Mouse (Mus musculus) liver, adult 2 months (tissue): ENCODE measurements at regions not wholly inside any gene's neighbourhood (a gene's known extent, or its start where the extent isn't known, plus 50 kb on each side); places are given as distances from the start of the nearest gene placed in this dataset.

Experiments
- DNase-seq: peaks from one replicate; pipeline ENCODE4 v3.0.0-alpha.2; 2011; ENCODE audit warnings: low read depth, low spot score; ENCODE audit errors: extremely low read depth
- H3K27ac ChIP-seq: fragments of 200-500 bp; replicated peaks from 2 replicates; pipeline ENCODE4 v1.5.1; 2012; ENCODE audit warnings: low read depth, mild to moderate bottlenecking, control low read depth, inconsistent platforms, low read length; ENCODE audit not compliant: insufficient read depth
- H3K27me3 ChIP-seq: fragments of 200-500 bp; 2 replicates; pipeline ENCODE4 v1.6.1; 2012; ENCODE audit warnings: mild to moderate bottlenecking, moderate library complexity, low read length, inconsistent platforms; ENCODE audit not compliant: control insufficient read depth, insufficient read depth
- H3K36me3 ChIP-seq: fragments of 200-500 bp; 2 replicates; pipeline ENCODE4 v1.6.1; 2012; ENCODE audit warnings: low read length, inconsistent platforms; ENCODE audit not compliant: control insufficient read depth, insufficient read depth
- H3K4me1 ChIP-seq: fragments of 200-500 bp; 2 replicates; pipeline ENCODE4 v1.6.1; 2011; ENCODE audit warnings: low read length; ENCODE audit not compliant: control insufficient read depth, insufficient read depth
- H3K4me3 ChIP-seq: fragments of 200-500 bp; 2 replicates; pipeline ENCODE4 v1.5.1; 2011; ENCODE audit warnings: low read depth, mild to moderate bottlenecking, control low read depth, low read length, moderate library complexity; ENCODE audit not compliant: insufficient read depth
- H3K79me2 ChIP-seq: fragments of 200-500 bp; 2 replicates; pipeline ENCODE4 v1.6.1; 2012; ENCODE audit warnings: inconsistent platforms, mild to moderate bottlenecking, low read length, moderate library complexity; ENCODE audit not compliant: control insufficient read depth, insufficient read depth
- H3K9ac ChIP-seq: fragments of 200-500 bp; 2 replicates; pipeline ENCODE4 v1.6.1; 2012; ENCODE audit warnings: low read depth, mild to moderate bottlenecking, control low read depth, inconsistent platforms, low read length
- CTCF ChIP-seq: fragments of 200-500 bp; IDR thresholded peaks from 2 replicates; pipeline ENCODE4 v1.5.1; 2011; ENCODE audit warnings: low read depth, low read length, control low read depth
- POLR2A ChIP-seq: fragments of 200-500 bp; IDR thresholded peaks from 2 replicates; pipeline ENCODE4 v1.6.1; 2011; ENCODE audit warnings: low read length, control low read depth; ENCODE audit not compliant: insufficient read depth; ENCODE audit errors: extremely low read depth
- WGBS: fragments of 180-500 bp; shearing (Covaris S2); methylation state at CpG from one replicate; pipeline ENCODE4 v1.1.7; 2018; 5-methylcytosine and 5-hydroxymethylcytosine counted together

DNA sequence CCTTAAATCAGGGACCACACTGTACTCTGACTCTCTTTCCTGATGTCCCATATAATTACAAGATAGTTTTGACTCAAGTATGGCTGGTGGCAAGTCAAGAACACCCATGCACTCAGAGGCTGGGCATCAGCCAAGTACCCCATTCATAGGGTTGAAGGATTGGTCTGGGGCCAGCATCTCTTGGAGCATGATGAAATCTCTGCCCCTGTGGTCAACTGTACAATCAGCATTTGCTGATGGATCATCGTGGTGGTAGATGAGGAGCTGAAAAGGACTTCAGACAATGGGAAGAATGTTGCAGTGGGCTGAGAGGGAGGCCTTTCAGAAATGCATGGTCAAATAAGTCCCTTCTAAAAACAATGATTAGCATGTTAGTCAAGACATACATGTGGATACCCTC is 128.6 kb upstream of the Ncam1 start:
- H3K27ac ChIP-seq, result no peak overlapping the region
- no peak overlapping the region for H3K4me3 ChIP-seq
- no peak for DNase-seq
- TF ChIP-seq CTCF, result no peak
- no peak for TF ChIP-seq POLR2A
- H3K27me3 ChIP-seq, result no peaks in the 10 kb centered on the region
- no peak overlapping the region for H3K9ac ChIP-seq
- 91% methylated on average over 1 of the region's 1 CpGs for WGBS
- no peaks in the 10 kb centered on the region for H3K79me2 ChIP-seq
- no peaks in the 10 kb centered on the region for H3K36me3 ChIP-seq
- no peaks in the 10 kb centered on the region for H3K4me1 ChIP-seq

DNA sequence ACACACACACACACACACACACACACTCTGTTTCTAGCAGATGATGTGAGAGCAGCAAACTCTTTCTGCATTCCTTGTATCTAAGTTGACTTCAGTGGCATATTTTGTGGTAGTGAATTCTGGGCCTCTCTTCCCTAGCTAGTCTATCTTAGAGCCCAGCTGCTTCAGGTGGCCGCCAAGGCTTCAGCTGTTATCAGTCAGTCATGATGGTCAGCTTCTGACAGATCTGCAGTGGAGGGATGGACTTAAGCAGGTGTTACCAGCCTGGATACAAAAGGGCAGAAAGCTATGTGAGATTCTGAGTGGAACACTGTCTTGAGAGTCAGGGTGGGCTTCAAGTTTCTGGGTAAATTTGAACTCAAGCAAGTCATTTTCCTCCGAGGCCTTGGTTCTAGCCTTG is 127.1 kb upstream of the Ncam1 start:
- no peak overlapping the region for H3K9ac ChIP-seq
- no peaks in the 10 kb centered on the region for H3K27me3 ChIP-seq
- H3K4me1 ChIP-seq, result no peaks in the 10 kb centered on the region
- no peak overlapping the region for H3K4me3 ChIP-seq
- WGBS, result 69% methylated on average over 2 of the region's 2 CpGs
- DNase-seq, result no peak
- no peaks in the 10 kb centered on the region for H3K36me3 ChIP-seq
- H3K27ac ChIP-seq, result no peak overlapping the region
- no peaks in the 10 kb centered on the region for H3K79me2 ChIP-seq
- TF ChIP-seq CTCF, result no peak
- TF ChIP-seq POLR2A, result no peak

- Histone ChIP-seq H3K27ac (no peak overlapping the region), H3K9ac (no peak overlapping the region), H3K79me2 (no peaks in the 10 kb centered on the region), H3K4me1 (no peaks in the 10 kb centered on the region), H3K36me3 (no peaks in the 10 kb centered on the region), H3K27me3 (no peaks in the 10 kb centered on the region), H3K4me3 (no peak overlapping the region)
- DNase-seq, result no peak
- 59% methylated on average over 4 of the region's 4 CpGs for whole genome bisulfite sequencing
- no peak for TF ChIP-seq CTCF
- no peak for TF ChIP-seq POLR2A
Observed at GRCm38 (mm10) chr9:49923981-49924501, 125.3 kb upstream of the Ncam1 start.

DNA sequence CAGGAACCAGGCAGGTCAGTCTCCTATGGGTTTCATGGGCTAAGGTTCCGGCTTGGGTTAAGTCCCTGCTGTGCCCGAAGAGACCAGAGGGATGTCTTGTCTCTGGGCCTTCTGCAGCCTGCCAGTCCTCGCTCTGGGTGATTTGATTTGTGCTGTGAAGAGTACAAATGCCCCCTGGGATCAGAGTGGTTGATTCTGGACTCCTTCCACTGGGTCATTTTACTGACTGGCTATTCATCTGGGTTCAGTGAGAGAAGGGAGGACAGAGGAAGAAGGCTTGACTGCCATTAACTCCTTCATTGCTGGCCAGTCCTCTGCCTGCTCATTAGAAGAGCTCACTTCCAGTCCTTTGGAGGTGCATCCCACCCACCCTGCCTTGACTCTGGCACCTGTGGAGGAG is 124.0 kb upstream of the Ncam1 start:
- Histone ChIP-seq H3K79me2 (no peaks in the 10 kb centered on the region), H3K27ac (no peak overlapping the region), H3K36me3 (no peaks in the 10 kb centered on the region), H3K27me3 (no peaks in the 10 kb centered on the region), H3K4me1 (no peaks in the 10 kb centered on the region), H3K9ac (no peak overlapping the region), H3K4me3 (no peak overlapping the region)
- DNase-seq, result no peak
- WGBS, result 69% methylated on average over 3 of the region's 3 CpGs
- no peak for TF ChIP-seq CTCF
- no peak for TF ChIP-seq POLR2A

- TF ChIP-seq CTCF (no peak), POLR2A (no peak)
- WGBS, result 48% methylated on average over 2 of the region's 2 CpGs
- H3K27me3 ChIP-seq, result no peaks in the 10 kb centered on the region
- H3K9ac ChIP-seq, result no peak overlapping the region
- H3K36me3 ChIP-seq, result no peaks in the 10 kb centered on the region
- H3K4me3 ChIP-seq, result no peak overlapping the region
- no peaks in the 10 kb centered on the region for H3K4me1 ChIP-seq
- H3K27ac ChIP-seq, result no peak overlapping the region
- no peak for DNase-seq
- H3K79me2 ChIP-seq, result no peaks in the 10 kb centered on the region
Observed at GRCm38 (mm10) chr9:49922162-49922561, 123.4 kb upstream of the Ncam1 start.

GRCm38 (mm10) chr9:49921306-49921705 is 122.6 kb upstream of the Ncam1 start:
- H3K4me3 ChIP-seq, result no peak overlapping the region
- no peak for DNase-seq
- no peak for TF ChIP-seq POLR2A
- no peak for TF ChIP-seq CTCF
- WGBS, result 86% methylated on average over 3 of the region's 3 CpGs
- no peaks in the 10 kb centered on the region for H3K36me3 ChIP-seq
- no peak overlapping the region for H3K27ac ChIP-seq
- no peaks in the 10 kb centered on the region for H3K4me1 ChIP-seq
- no peaks in the 10 kb centered on the region for H3K27me3 ChIP-seq
- no peak overlapping the region for H3K9ac ChIP-seq
- no peaks in the 10 kb centered on the region for H3K79me2 ChIP-seq
